Comparison of ENCODE assay signal across 21 mouse cellular contexts in the genomic region with DNA sequence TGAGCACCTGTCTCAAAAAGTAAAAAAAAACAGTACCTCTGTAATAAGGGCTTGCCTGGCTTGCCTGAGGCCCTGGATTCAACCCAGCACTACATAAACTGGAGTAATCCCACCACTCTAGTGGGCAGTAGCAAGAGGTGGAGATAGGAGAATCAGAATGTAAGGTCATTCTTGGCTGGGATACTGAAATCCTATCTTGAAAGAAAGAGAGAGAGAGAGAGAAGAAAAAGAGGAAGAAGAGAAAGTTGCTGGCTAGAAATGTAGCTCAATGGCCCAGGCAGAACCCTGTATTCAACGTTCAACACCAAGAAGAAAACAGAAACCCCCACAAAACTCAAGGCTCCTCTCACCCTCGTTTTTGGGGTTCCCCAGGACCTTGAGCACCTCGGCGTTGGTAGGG. TPM values are rescaled to one million over a fixed set of nuclear protein-coding genes. Genes with fewer than 3 reads are reported as not detected.
DNase-seq lines count a peak whose midpoint lies in the region; ATAC-seq and TF ChIP-seq lines count a peak whose summit lies in the region.
"Had no signal": no experiment of that assay in that cellular context is flagged by ENCODE, and none has a peak within 500 bp of the region (broad histone marks: within the 10 kb centered on the region; RNA-seq: fewer than 3 reads in every experiment).

No protein-coding gene starts in this region.

- H3K36me3 ChIP-seq in heart, embryonic 12.5 days: peaks cover 17% of the 10 kb centered on the region
- peaks cover 3% of the 10 kb centered on the region; the same call in 1 of the 2 replicates for H3K36me3 ChIP-seq in liver, embryonic 11.5 days (ENCODE audit: control insufficient read depth, insufficient read depth, low read length)
- peaks cover 10% of the 10 kb centered on the region for H3K36me3 ChIP-seq in embryonic facial prominence, embryonic 14.5 days (ENCODE audit: control insufficient read depth, insufficient read depth, low read length)
- H3K36me3 ChIP-seq in liver, postnatal 0 days (replicated peaks; ENCODE audit: insufficient read depth, low read length): peaks cover 10% of the 10 kb centered on the region

- no peak for ATAC-seq in heart, embryonic 12.5 days (ENCODE audit: insufficient number of reproducible peaks, low FRiP score)
- ATAC-seq in liver, embryonic 11.5 days (replicated peaks; ENCODE audit: low FRiP score): no peak
- ATAC-seq in embryonic facial prominence, embryonic 14.5 days (ENCODE audit: low read depth): no peak
- no peak for ATAC-seq in liver, postnatal 0 days
- ATAC-seq: midbrain, embryonic 15.5 days; Patski had no signal

- H3K9ac ChIP-seq in heart, embryonic 12.5 days: peak overlapping the region; percentile 36; the same call in 1 of the 2 replicates
- no peak overlapping the region for H3K9ac ChIP-seq in liver, embryonic 11.5 days (ENCODE audit: low read depth, low read length)
- no peak overlapping the region for H3K9ac ChIP-seq in embryonic facial prominence, embryonic 14.5 days (ENCODE audit: low read depth, low read length)
- H3K9ac ChIP-seq in liver, postnatal 0 days (replicated peaks): no peak overlapping the region
- H3K9ac ChIP-seq: forebrain, embryonic 12.5 days; hindbrain, embryonic 12.5 days had no signal

- TF ChIP-seq CTCF in liver, postnatal 0 days (IDR thresholded peaks at IDR 0.05; ENCODE audit: low read depth): no peak

- no peak overlapping the region for H3K4me3 ChIP-seq in heart, embryonic 12.5 days
- H3K4me3 ChIP-seq in liver, embryonic 11.5 days (ENCODE audit: low read depth, low read length): no peak overlapping the region
- H3K4me3 ChIP-seq in embryonic facial prominence, embryonic 14.5 days (ENCODE audit: low read depth, low read length): no peak overlapping the region
- no peak overlapping the region for H3K4me3 ChIP-seq in liver, postnatal 0 days (ENCODE audit: low read depth, low read length)
- H3K4me3 ChIP-seq: forebrain, embryonic 12.5 days; midbrain, embryonic 15.5 days had no signal

- no peak for TF ChIP-seq EP300 in liver, postnatal 0 days (IDR thresholded peaks at IDR 0.05; ENCODE audit: low read depth)

- WGBS in heart, embryonic 12.5 days: 72% methylated on average over 4 of the region's 4 CpGs
- whole genome bisulfite sequencing in liver, embryonic 11.5 days: 83% methylated on average over 4 of the region's 4 CpGs
- 67% methylated on average over 4 of the region's 4 CpGs for WGBS in embryonic facial prominence, embryonic 14.5 days
- 56% methylated on average over 4 of the region's 4 CpGs for WGBS in liver, postnatal 0 days (ENCODE audit: insufficient replicate concordance)

- H3K27ac ChIP-seq in heart, embryonic 12.5 days (ENCODE audit: poor library complexity, severe bottlenecking): peak overlapping the region; percentile 18; the same call in 1 of the 2 replicates
- no peak overlapping the region for H3K27ac ChIP-seq in liver, embryonic 11.5 days (ENCODE audit: low read depth, low read length)
- peak overlapping the region; percentile 28; the same call in 1 of the 2 replicates for H3K27ac ChIP-seq in embryonic facial prominence, embryonic 14.5 days (replicated peaks; ENCODE audit: low read depth, low read length)
- H3K27ac ChIP-seq in liver, postnatal 0 days (ENCODE audit: low read depth): peak overlapping the region; percentile 29; the same call in 1 of the 2 replicates
- H3K27ac ChIP-seq: forebrain, embryonic 12.5 days; hindbrain, embryonic 12.5 days; layer of hippocampus, adult 2 months; midbrain, embryonic 15.5 days had no signal

- no peak overlapping the region for H3K4me2 ChIP-seq in heart, embryonic 12.5 days
- H3K4me2 ChIP-seq in liver, embryonic 11.5 days: peak overlapping the region; percentile 22; the same call in 1 of the 2 replicates
- no peak overlapping the region for H3K4me2 ChIP-seq in embryonic facial prominence, embryonic 14.5 days (ENCODE audit: low read depth, low read length)
- no peak overlapping the region for H3K4me2 ChIP-seq in liver, postnatal 0 days (ENCODE audit: low read depth, low read length)
- H3K4me2 ChIP-seq: forebrain, embryonic 12.5 days; hindbrain, embryonic 12.5 days had no signal

- H3K27me3 ChIP-seq in heart, embryonic 12.5 days (replicated peaks): no peaks in the 10 kb centered on the region
- H3K27me3 ChIP-seq in liver, embryonic 11.5 days (replicated peaks; ENCODE audit: control insufficient read depth, insufficient read depth, low read length): no peaks in the 10 kb centered on the region
- no peaks in the 10 kb centered on the region for H3K27me3 ChIP-seq in embryonic facial prominence, embryonic 14.5 days (replicated peaks; ENCODE audit: control insufficient read depth, insufficient read depth, low read length)
- H3K27me3 ChIP-seq in liver, postnatal 0 days (ENCODE audit: insufficient read depth, low read length): no peaks in the 10 kb centered on the region
- H3K27me3 ChIP-seq: hindbrain, embryonic 12.5 days; midbrain, embryonic 15.5 days; Patski had no signal

- no peaks in the 10 kb centered on the region for H3K9me3 ChIP-seq in heart, embryonic 12.5 days (replicated peaks)
- H3K9me3 ChIP-seq in liver, embryonic 11.5 days (ENCODE audit: control insufficient read depth, low read length): no peaks in the 10 kb centered on the region
- H3K9me3 ChIP-seq in embryonic facial prominence, embryonic 14.5 days (ENCODE audit: control insufficient read depth, low read length): no peaks in the 10 kb centered on the region
- H3K9me3 ChIP-seq in liver, postnatal 0 days (ENCODE audit: low read length): no peaks in the 10 kb centered on the region
- H3K9me3 ChIP-seq: forebrain, embryonic 12.5 days; hindbrain, embryonic 12.5 days; midbrain, embryonic 15.5 days had no signal

- peaks cover 40% of the 10 kb centered on the region for H3K4me1 ChIP-seq in heart, embryonic 12.5 days (replicated peaks)
- peaks cover 33% of the 10 kb centered on the region for H3K4me1 ChIP-seq in liver, embryonic 11.5 days (replicated peaks; ENCODE audit: control insufficient read depth, insufficient read depth, low read length)
- peaks cover 26% of the 10 kb centered on the region for H3K4me1 ChIP-seq in embryonic facial prominence, embryonic 14.5 days (ENCODE audit: control insufficient read depth, insufficient read depth, low read length)
- peaks cover 33% of the 10 kb centered on the region for H3K4me1 ChIP-seq in liver, postnatal 0 days (ENCODE audit: insufficient read depth)

- no peak for DNase-seq in heart, adult 8-10 months (ENCODE audit: low spot score)
- DNase-seq in liver, embryonic 11.5 days (ENCODE audit: low spot score): no peak
- DNase-seq in liver (no peak), adipocyte (ENCODE audit: low spot score) (no peak)
- DNase-seq in embryonic facial prominence, embryonic 14.5 days (ENCODE audit: low spot score): no peak
- DNase-seq in liver, postnatal 0 days: no peak
- DNase-seq: adrenal gland, postnatal 14 days; cerebellum, postnatal 36 days; gastrocnemius, postnatal 14 days; heart, postnatal 10 days; kidney, adult 18-20 months; kidney, postnatal 14 days; layer of hippocampus, postnatal 36 days; lung, postnatal 10 days; right cerebral cortex, postnatal 4 days had no signal

RNA-seq across cellular contexts. Expression of a gene that starts 2.0 kb away (rescaled TPM):
- polyA plus RNA-seq in heart, embryonic 12.5 days (2016; fragmentation: Nextera tagmentation; extraction: Ambion mirVana): 1,237 and 1,275 TPM in 2 replicates
- 100 to 1,000 TPM; 202 to 251 (median 236) TPM for total RNA-seq in heart, adult 8-10 months (2022)
- polyA plus RNA-seq in liver, embryonic 11.5 days (2014; fragmentation: Nextera tagmentation; extraction: Ambion mirVana): 639 and 685 TPM in 2 replicates
- polyA plus RNA-seq in embryonic facial prominence, embryonic 14.5 days (2014; fragmentation: Nextera tagmentation; extraction: Ambion mirVana): 1,095 and 1,174 TPM in 2 replicates
- 437 and 442 TPM in 2 replicates for polyA plus RNA-seq in liver, postnatal 0 days (2015; fragmentation: Nextera tagmentation; extraction: Ambion mirVana)

RNA-seq across cellular contexts. Expression of a gene that starts 2.6 kb away (rescaled TPM):
- polyA plus RNA-seq in heart, embryonic 12.5 days (2016; fragmentation: Nextera tagmentation; extraction: Ambion mirVana): 3.0 and 4.0 TPM in 2 replicates
- 1 to 10 TPM; 3.2 to 4.1 (median 3.4) TPM for total RNA-seq in heart, adult 8-10 months (2022)
- 3.9 and 4.2 TPM in 2 replicates for polyA plus RNA-seq in liver, embryonic 11.5 days (2014; fragmentation: Nextera tagmentation; extraction: Ambion mirVana)
- polyA plus RNA-seq in embryonic facial prominence, embryonic 14.5 days (2014; fragmentation: Nextera tagmentation; extraction: Ambion mirVana): 5.6 and 6.8 TPM in 2 replicates
- polyA plus RNA-seq in liver, postnatal 0 days (2015; fragmentation: Nextera tagmentation; extraction: Ambion mirVana): 1.5 and 1.7 TPM in 2 replicates

RNA-seq across cellular contexts. Expression of a gene that starts 29.8 kb away (rescaled TPM):
- polyA plus RNA-seq in heart, embryonic 12.5 days (2016; fragmentation: Nextera tagmentation; extraction: Ambion mirVana): 25.0 and 26.5 TPM in 2 replicates
- 10 to 100 TPM; 16.5 to 17.5 (median 17.1) TPM for total RNA-seq in heart, adult 8-10 months (2022)
- polyA plus RNA-seq in liver, embryonic 11.5 days (2014; fragmentation: Nextera tagmentation; extraction: Ambion mirVana): 19.1 TPM in 2 replicates
- 44.2 and 46.8 TPM in 2 replicates for polyA plus RNA-seq in embryonic facial prominence, embryonic 14.5 days (2014; fragmentation: Nextera tagmentation; extraction: Ambion mirVana)
- polyA plus RNA-seq in liver, postnatal 0 days (2015; fragmentation: Nextera tagmentation; extraction: Ambion mirVana): 6.6 and 7.6 TPM in 2 replicates

RNA-seq across cellular contexts. Expression of a gene that starts 36.9 kb away (rescaled TPM):
- 83.3 and 86.9 TPM in 2 replicates for polyA plus RNA-seq in heart, embryonic 12.5 days (2016; fragmentation: Nextera tagmentation; extraction: Ambion mirVana)
- 10 to 100 TPM; 76.2 to 83.2 (median 79.1) TPM for total RNA-seq in heart, adult 8-10 months (2022)
- polyA plus RNA-seq in liver, embryonic 11.5 days (2014; fragmentation: Nextera tagmentation; extraction: Ambion mirVana): 59.0 and 59.7 TPM in 2 replicates
- 84.1 and 91.4 TPM in 2 replicates for polyA plus RNA-seq in embryonic facial prominence, embryonic 14.5 days (2014; fragmentation: Nextera tagmentation; extraction: Ambion mirVana)
- polyA plus RNA-seq in liver, postnatal 0 days (2015; fragmentation: Nextera tagmentation; extraction: Ambion mirVana): 13.4 and 14.7 TPM in 2 replicates

RNA-seq across cellular contexts. Expression of a gene that starts 51.7 kb away (rescaled TPM):
- 10.2 and 11.9 TPM in 2 replicates for polyA plus RNA-seq in heart, embryonic 12.5 days (2016; fragmentation: Nextera tagmentation; extraction: Ambion mirVana)
- total RNA-seq in heart, adult 8-10 months (2022): 1 to 10 TPM; 5.7 to 9.9 (median 6.8) TPM
- 9.9 and 11.1 TPM in 2 replicates for polyA plus RNA-seq in liver, embryonic 11.5 days (2014; fragmentation: Nextera tagmentation; extraction: Ambion mirVana)
- polyA plus RNA-seq in embryonic facial prominence, embryonic 14.5 days (2014; fragmentation: Nextera tagmentation; extraction: Ambion mirVana): 11.4 and 12.5 TPM in 2 replicates
- 5.0 and 5.4 TPM in 2 replicates for polyA plus RNA-seq in liver, postnatal 0 days (2015; fragmentation: Nextera tagmentation; extraction: Ambion mirVana)
